Mouse (Mus musculus) G1E (cell line): ENCODE data around the gene Adk. TPM values are rescaled to one million over a fixed set of nuclear protein-coding genes. Genes with fewer than 3 reads are reported as not detected.

ENCODE experiments used
- ATAC-seq: 2 replicates; pipeline ENCODE4 v1.8.0; 2016; ENCODE audit warnings: mild to moderate bottlenecking; ENCODE audit not compliant: insufficient number of reproducible peaks, poor library complexity, low FRiP score, severe bottlenecking; ENCODE audit errors: extremely low read depth
- DNase-seq: peaks from one replicate; pipeline ENCODE4 v3.0.0; 2012; ENCODE audit warnings: low spot score
- H3K27me3 ChIP-seq: 2 replicates; pipeline ENCODE4 v1.6.1; 2012; ENCODE audit warnings: mild to moderate bottlenecking, low read length, inconsistent platforms; ENCODE audit not compliant: insufficient read depth
- H3K36me3 ChIP-seq: replicated peaks from 2 replicates; pipeline ENCODE3; 2012; ENCODE audit warnings: mild to moderate bottlenecking, inconsistent platforms
- H3K4me1 ChIP-seq: 2 replicates; pipeline ENCODE4 v1.6.1; 2012; ENCODE audit warnings: low read depth, low read length, inconsistent platforms, mixed read lengths; ENCODE audit not compliant: insufficient read depth
- H3K4me3 ChIP-seq: 2 replicates; pipeline ENCODE4 v1.5.1; 2012; ENCODE audit warnings: low read depth, mild to moderate bottlenecking, inconsistent platforms, low read length, moderate library complexity, mixed read lengths
- H3K9me3 ChIP-seq: replicated peaks from 2 replicates; pipeline ENCODE4 v1.6.1; 2012; ENCODE audit warnings: inconsistent platforms
- CTCF ChIP-seq: IDR thresholded peaks from 2 replicates; pipeline ENCODE4 v1.5.1; 2012; ENCODE audit warnings: low read depth, low read length, inconsistent platforms, mixed read lengths
- GATA1 ChIP-seq: IDR thresholded peaks from 2 replicates; pipeline ENCODE4 v1.6.1; 2012; ENCODE audit warnings: borderline replicate concordance, low read length, inconsistent platforms, mixed read lengths
- GATA2 ChIP-seq: IDR thresholded peaks from 2 replicates; pipeline ENCODE4 v1.6.1; 2012; ENCODE audit warnings: low read depth, low read length, inconsistent platforms, borderline replicate concordance
- POLR2AphosphoS5 ChIP-seq: IDR thresholded peaks from 2 replicates; pipeline ENCODE4 v1.6.1; 2012; ENCODE audit warnings: low read depth, low read length, inconsistent platforms; ENCODE audit not compliant: insufficient replicate concordance
- TAL1 ChIP-seq: conservative IDR thresholded peaks from 2 replicates; pipeline ENCODE4 v1.6.1; 2012; ENCODE audit warnings: low read depth, low read length, inconsistent platforms, mixed read lengths
- polyA plus RNA-seq: library from polyadenylated mRNA; stranded (reverse); fragments of >175 nt; gene quantifications from 2 replicates; pipeline ENCODE4 v1.2.3, GENCODE M21; 2012
- total RNA-seq, 2 experiments: library from RNA; stranded (forward) in 1 of 2; stranded (reverse) in 1 of 2; fragments of 200-1000 nt in 1 of 2; fragments of >200 nt in 1 of 2; fragmentation: Nextera tagmentation in 1 of 2; gene quantifications; 2 replicates each; pipeline ENCODE4 v1.2.3; 2014 to 2017

Gene Adk
- total and polyA plus RNA-seq, 3 experiments = 20.8 to 547 (median 489) TPM

DNA sequence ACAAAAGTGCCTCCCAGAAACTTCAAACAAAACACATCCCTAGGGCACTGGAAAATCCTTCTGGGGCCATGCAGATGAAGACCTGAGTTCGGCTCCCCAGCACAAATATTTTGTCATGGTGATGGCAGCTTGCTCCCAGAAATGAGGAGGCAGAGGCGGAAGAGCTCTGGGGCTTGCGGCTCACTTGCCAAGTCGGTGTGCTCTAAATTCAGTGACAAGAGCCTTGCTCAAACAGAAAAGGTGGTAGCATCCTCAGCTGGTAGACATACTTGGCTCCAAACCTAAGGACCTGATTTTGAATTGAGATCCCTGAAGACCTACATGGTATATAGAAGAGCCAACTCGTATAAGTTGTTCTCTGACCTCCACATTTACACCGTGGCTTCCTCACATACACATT is 292.5 kb downstream of the Adk start:
- H3K9me3 ChIP-seq = no peaks in the 10 kb centered on the region
- TF ChIP-seq CTCF = no peak
- TF ChIP-seq POLR2AphosphoS5 = no peak
- TF ChIP-seq TAL1 = no peak
- TF ChIP-seq GATA2 = no peak
- no peak for TF ChIP-seq GATA1
- peaks cover 56% of the 10 kb centered on the region for H3K36me3 ChIP-seq
- H3K27me3 ChIP-seq = no peaks in the 10 kb centered on the region
- H3K4me1 ChIP-seq = no peaks in the 10 kb centered on the region
- DNase-seq (no peak), ATAC-seq (no peak)
- H3K4me3 ChIP-seq = no peak overlapping the region

DNA sequence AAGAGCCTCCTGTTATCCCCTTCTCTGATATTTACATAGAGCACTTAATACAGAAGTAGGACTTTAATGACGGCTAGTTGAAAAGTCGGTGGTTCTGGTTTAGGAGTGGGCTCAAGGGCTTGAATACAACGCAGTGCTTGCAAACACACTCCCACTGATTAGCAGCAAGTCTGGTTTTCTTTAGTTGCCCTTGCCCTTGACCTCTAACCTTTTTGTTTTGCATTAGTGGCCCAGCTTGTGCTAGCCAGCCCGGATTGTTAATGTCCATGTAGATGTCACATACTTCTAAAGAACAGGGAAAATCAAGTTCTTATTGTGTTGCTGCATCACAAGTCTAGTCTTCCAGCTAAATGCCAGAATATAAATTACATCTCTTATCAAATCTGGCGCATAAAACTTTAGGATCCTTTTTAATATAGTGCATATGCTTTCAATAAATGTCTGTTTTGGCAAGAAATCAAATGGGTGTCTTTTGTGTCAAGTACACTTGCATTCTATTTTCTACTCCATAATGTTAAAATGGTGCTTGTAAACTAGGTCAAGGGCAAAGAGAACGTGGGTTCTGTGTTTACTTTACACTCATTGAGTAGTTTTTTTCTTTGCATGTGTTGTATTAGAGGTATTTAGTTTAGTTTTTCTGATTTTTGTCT is 296.4 kb downstream of the Adk start:
- TF ChIP-seq CTCF (no peak), TAL1 (no peak), GATA1 (no peak), POLR2AphosphoS5 (no peak), GATA2 (no peak)
- H3K27me3 ChIP-seq = no peaks in the 10 kb centered on the region
- DNase-seq = no peak
- H3K4me3 ChIP-seq = no peak overlapping the region
- ATAC-seq = no peak
- H3K36me3 ChIP-seq = peaks cover 60% of the 10 kb centered on the region
- H3K9me3 ChIP-seq = no peaks in the 10 kb centered on the region
- no peaks in the 10 kb centered on the region for H3K4me1 ChIP-seq

DNA sequence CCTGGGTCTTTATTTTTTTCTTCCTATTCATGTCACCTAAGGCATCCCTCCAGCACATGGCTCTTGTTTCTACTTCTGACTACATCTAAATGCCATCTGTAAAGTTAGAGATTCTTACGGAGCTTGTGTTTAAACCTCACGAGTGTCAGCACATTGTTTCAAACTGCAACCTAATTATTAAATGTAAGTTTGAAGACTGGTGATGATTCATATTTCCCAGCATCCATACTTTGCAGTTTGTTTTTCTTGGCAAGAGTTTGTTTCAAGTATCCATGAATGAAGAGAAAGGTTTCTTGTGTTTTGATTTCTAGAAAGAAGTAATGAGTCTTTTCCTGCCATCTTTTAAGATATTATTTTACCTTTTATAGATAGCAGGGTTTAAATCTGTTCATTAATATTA is 299.3 kb downstream of the Adk start:
- no peaks in the 10 kb centered on the region for H3K27me3 ChIP-seq
- no peaks in the 10 kb centered on the region for H3K4me1 ChIP-seq
- DNase-seq (no peak), ATAC-seq (no peak)
- TF ChIP-seq POLR2AphosphoS5 (no peak), GATA1 (no peak), CTCF (no peak), GATA2 (no peak), TAL1 (no peak)
- no peaks in the 10 kb centered on the region for H3K9me3 ChIP-seq
- peaks cover 50% of the 10 kb centered on the region for H3K36me3 ChIP-seq
- no peak overlapping the region for H3K4me3 ChIP-seq

DNA sequence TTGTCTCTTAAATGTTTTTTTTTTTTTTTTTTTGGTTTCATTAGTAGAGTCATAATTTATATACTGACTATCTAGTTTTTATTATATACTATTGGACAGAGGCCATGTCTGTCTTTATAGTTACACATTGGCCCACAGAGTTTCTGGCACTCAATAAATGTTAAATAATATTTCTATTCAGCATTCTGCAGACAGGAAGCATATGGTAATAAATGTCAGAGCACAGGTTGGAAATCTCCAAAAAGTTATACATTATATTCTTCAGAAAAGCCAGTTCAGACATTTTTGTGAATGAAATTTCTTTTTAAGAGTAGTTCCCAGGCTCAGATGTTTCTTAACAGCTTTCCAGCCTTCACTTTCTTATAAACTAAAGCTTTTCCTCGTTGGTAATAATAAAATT is 303.9 kb downstream of the Adk start:
- Histone ChIP-seq H3K36me3 (peaks cover 55% of the 10 kb centered on the region), H3K4me3 (no peak overlapping the region), H3K27me3 (no peaks in the 10 kb centered on the region), H3K9me3 (peaks cover 9% of the 10 kb centered on the region), H3K4me1 (no peaks in the 10 kb centered on the region)
- TF ChIP-seq GATA1 (no peak), GATA2 (no peak), POLR2AphosphoS5 (no peak), CTCF (no peak), TAL1 (no peak)
- ATAC-seq = no peak
- no peak for DNase-seq

DNA sequence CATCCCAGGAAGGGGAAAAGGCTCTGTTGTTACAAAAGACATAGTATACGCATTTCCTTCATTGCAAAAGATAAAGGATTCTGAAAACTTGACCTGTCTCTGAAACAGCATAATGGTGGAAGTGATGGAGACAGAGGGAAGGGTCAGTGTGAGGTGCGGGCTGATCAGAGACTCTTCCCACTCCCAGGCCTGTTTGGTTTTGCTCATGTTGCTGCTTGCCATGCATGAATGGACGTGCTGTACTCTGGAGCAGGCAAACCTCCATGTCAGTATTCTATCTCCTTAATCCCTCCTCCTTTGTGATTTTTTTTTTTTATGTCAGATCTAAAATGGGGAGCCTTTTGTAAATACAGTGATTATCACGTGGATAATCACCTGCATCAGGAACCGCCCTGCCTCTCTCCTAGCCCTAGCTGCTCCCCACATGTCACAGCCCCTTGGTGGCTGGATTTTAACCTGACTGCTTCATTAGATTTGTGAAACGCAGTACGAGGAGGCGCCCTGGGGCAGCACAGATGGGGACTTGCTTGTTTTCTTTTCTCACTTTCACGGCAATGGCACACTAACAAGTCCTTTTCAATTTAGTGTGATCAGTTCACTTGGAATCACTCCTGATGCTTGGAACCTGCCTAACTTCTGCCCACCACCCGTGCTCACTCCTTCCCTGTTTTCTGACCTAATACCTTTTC is 307.0 kb downstream of the Adk start:
- DNase-seq = no peak
- Histone ChIP-seq H3K27me3 (no peaks in the 10 kb centered on the region), H3K4me3 (no peak overlapping the region), H3K9me3 (peaks cover 9% of the 10 kb centered on the region), H3K36me3 (peaks cover 38% of the 10 kb centered on the region), H3K4me1 (no peaks in the 10 kb centered on the region)
- no peak for ATAC-seq
- TF ChIP-seq GATA2 (no peak), GATA1 (no peak), CTCF (no peak), TAL1 (no peak), POLR2AphosphoS5 (no peak)

DNA sequence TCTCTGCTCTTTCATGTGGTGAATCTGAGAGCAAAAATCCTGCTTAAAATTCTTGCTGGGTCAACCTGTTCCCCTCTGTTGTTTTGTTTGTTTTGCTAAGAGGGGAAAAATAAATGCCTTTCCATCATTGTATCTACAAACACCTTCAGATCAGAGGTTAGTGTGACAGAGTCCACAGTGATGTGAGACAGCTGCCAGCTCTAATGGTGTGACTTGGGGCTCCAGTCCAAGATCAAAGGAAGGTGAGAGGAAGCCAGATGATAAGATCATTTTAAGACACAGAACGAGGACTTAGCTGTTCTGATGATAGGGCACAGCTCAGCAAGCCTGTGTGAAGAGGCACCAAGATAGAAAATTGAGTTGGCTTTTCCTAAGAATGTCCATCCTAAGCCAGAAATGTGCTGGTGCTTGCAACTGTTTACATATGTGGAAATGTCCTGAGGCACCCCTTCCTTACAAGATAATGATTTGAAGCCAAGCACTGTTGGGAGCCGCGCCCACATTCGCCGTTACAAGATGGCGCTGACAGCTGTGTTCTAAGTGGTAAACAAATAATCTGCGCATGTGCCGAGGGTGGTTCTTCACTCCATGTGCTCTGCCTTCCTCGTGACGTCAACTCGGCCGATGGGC is 307.6 kb downstream of the Adk start:
- DNase-seq = no peak
- Histone ChIP-seq H3K4me3 (no peak overlapping the region), H3K4me1 (no peaks in the 10 kb centered on the region), H3K36me3 (peaks cover 31% of the 10 kb centered on the region), H3K9me3 (peaks cover 9% of the 10 kb centered on the region), H3K27me3 (no peaks in the 10 kb centered on the region)
- ATAC-seq = no peak
- TF ChIP-seq GATA1 (no peak), CTCF (no peak), GATA2 (no peak), TAL1 (no peak), POLR2AphosphoS5 (no peak)
